Mouse (Mus musculus) heart, embryonic 11.5 days (tissue): ENCODE measurements around the gene Nap1l4. TPM values are rescaled to one million over a fixed set of nuclear protein-coding genes. Genes with fewer than 3 reads are reported as not detected.

Experiments
- ATAC-seq: fragments of 200-750 bp; cut with Nextera tagmentation; replicated peaks from 2 replicates; pipeline ENCODE4 v1.8.0; 2017; ENCODE audit warnings: moderate library complexity; ENCODE audit not compliant: insufficient number of reproducible peaks, low FRiP score, low TSS enrichment
- H3K27ac ChIP-seq: fragments of 300-500 bp; sonication (generic); 2 replicates; pipeline ENCODE4 v1.5.1; 2014; ENCODE audit warnings: mild to moderate bottlenecking, low read depth, low read length
- H3K27me3 ChIP-seq: fragments of 300-500 bp; sonication (generic); 2 replicates; pipeline ENCODE4 v1.6.1; 2014; ENCODE audit warnings: mild to moderate bottlenecking, low read length, mixed read lengths; ENCODE audit not compliant: control insufficient read depth, insufficient read depth
- H3K36me3 ChIP-seq: fragments of 300-500 bp; sonication (generic); 2 replicates; pipeline ENCODE4 v1.6.1; 2014; ENCODE audit warnings: mild to moderate bottlenecking, low read length, moderate library complexity, mixed read lengths; ENCODE audit not compliant: control insufficient read depth, insufficient read depth
- H3K4me1 ChIP-seq: fragments of 300-500 bp; sonication (generic); 2 replicates; pipeline ENCODE4 v1.6.1; 2014; ENCODE audit warnings: low read length; ENCODE audit not compliant: control insufficient read depth, insufficient read depth
- H3K4me2 ChIP-seq: fragments of 300-500 bp; sonication (generic); 2 replicates; pipeline ENCODE4 v1.6.1; 2014; ENCODE audit warnings: mild to moderate bottlenecking, moderate library complexity
- H3K4me3 ChIP-seq: fragments of 300-500 bp; sonication (generic); 2 replicates; pipeline ENCODE4 v1.5.1; 2014; ENCODE audit warnings: low read depth, low read length
- H3K9ac ChIP-seq: fragments of 300-500 bp; sonication (generic); 2 replicates; pipeline ENCODE4 v1.6.1; 2014; ENCODE audit warnings: mild to moderate bottlenecking, low read depth, low read length, moderate library complexity
- H3K9me3 ChIP-seq: fragments of 300-500 bp; sonication (generic); replicated peaks from 2 replicates; pipeline ENCODE4 v1.6.1; 2016; ENCODE audit warnings: low read length; ENCODE audit not compliant: control insufficient read depth
- WGBS: fragments of 180-500 bp; shearing (Covaris S2); extraction: QIAGEN DNeasy Blood & Tissue Kit; methylation state at CpG from one replicate; pipeline ENCODE4 v1.1.7; 2014; ENCODE audit not compliant: insufficient replicate concordance; 5-methylcytosine and 5-hydroxymethylcytosine counted together
- polyA plus RNA-seq: library from polyadenylated mRNA; unstranded; fragments of >200 nt; fragmentation: Nextera tagmentation; extraction: Ambion mirVana; gene quantifications from 2 replicates; pipeline ENCODE4 v1.2.1, GENCODE M21; 2014

Gene Nap1l4
- polyA plus RNA-seq, 1 experiment from 2014 or later = 121 TPM

- Histone ChIP-seq H3K27me3 (no peaks in the 10 kb centered on the region), H3K4me2 (no peak overlapping the region), H3K4me1 (peaks cover 6% of the 10 kb centered on the region; the same call in 1 of the 2 replicates), H3K36me3 (peaks cover 15% of the 10 kb centered on the region), H3K4me3 (no peak overlapping the region), H3K27ac (no peak overlapping the region), H3K9me3 (no peaks in the 10 kb centered on the region), H3K9ac (no peak overlapping the region)
- WGBS = 81% methylated on average over 3 of the region's 3 CpGs
- ATAC-seq = no peak
These were observed 38.1 kb downstream of the Nap1l4 start for GRCm38 (mm10) chr7:143510593-143511334.

GRCm38 (mm10) chr7:143509566-143509965, 39.3 kb downstream of the Nap1l4 start:
- H3K4me2 ChIP-seq = no peak overlapping the region

GRCm38 (mm10) chr7:143506675-143507074, 42.2 kb downstream of the Nap1l4 start:
- Histone ChIP-seq H3K4me3 (no peak overlapping the region), H3K36me3 (no peaks in the 10 kb centered on the region), H3K27ac (no peak overlapping the region), H3K4me1 (peaks cover 13% of the 10 kb centered on the region; the same call in 1 of the 2 replicates), H3K9ac (no peak overlapping the region), H3K4me2 (no peak overlapping the region), H3K27me3 (peaks cover 30% of the 10 kb centered on the region), H3K9me3 (no peaks in the 10 kb centered on the region)
- WGBS = 22% methylated on average over 7 of the region's 7 CpGs
- ATAC-seq = no peak

More at GRCm38 (mm10) chr7:143509566-143509965, 39.3 kb downstream of the Nap1l4 start:
- WGBS = 69% methylated on average over 1 of the region's 1 CpGs
- Histone ChIP-seq H3K9me3 (no peaks in the 10 kb centered on the region), H3K36me3 (peaks cover 10% of the 10 kb centered on the region), H3K9ac (no peak overlapping the region), H3K4me3 (no peak overlapping the region), H3K27ac (no peak overlapping the region), H3K4me1 (peaks cover 6% of the 10 kb centered on the region; the same call in 1 of the 2 replicates), H3K27me3 (peaks cover 5% of the 10 kb centered on the region)
- ATAC-seq = no peak

- no peak overlapping the region for H3K4me3 ChIP-seq
These were observed 42.6 kb downstream of the Nap1l4 start for GRCm38 (mm10) chr7:143506271-143506670.

GRCm38 (mm10) chr7:143505823-143506222, 43.1 kb downstream of the Nap1l4 start:
- H3K9me3 ChIP-seq = no peaks in the 10 kb centered on the region
- ATAC-seq = no peak
- H3K9ac ChIP-seq = no peak overlapping the region
- no peaks in the 10 kb centered on the region for H3K36me3 ChIP-seq
- peaks cover 14% of the 10 kb centered on the region; the same call in 1 of the 2 replicates for H3K4me1 ChIP-seq
- H3K27ac ChIP-seq = no peak overlapping the region
- H3K4me2 ChIP-seq = no peak overlapping the region
- WGBS = 26% methylated on average over 11 of the region's 11 CpGs
- H3K27me3 ChIP-seq = peaks cover 39% of the 10 kb centered on the region
- no peak overlapping the region for H3K4me3 ChIP-seq

More at GRCm38 (mm10) chr7:143506271-143506670, 42.6 kb downstream of the Nap1l4 start:
- no peaks in the 10 kb centered on the region for H3K9me3 ChIP-seq
- no peak overlapping the region for H3K4me2 ChIP-seq
- peaks cover 14% of the 10 kb centered on the region; the same call in 1 of the 2 replicates for H3K4me1 ChIP-seq
- peaks cover 34% of the 10 kb centered on the region for H3K27me3 ChIP-seq
- H3K27ac ChIP-seq = no peak overlapping the region
- no peak for ATAC-seq
- H3K36me3 ChIP-seq = no peaks in the 10 kb centered on the region
- H3K9ac ChIP-seq = no peak overlapping the region
- WGBS = 63% methylated on average over 7 of the region's 7 CpGs

GRCm38 (mm10) chr7:143505411-143505810, 43.5 kb downstream of the Nap1l4 start:
- no peaks in the 10 kb centered on the region for H3K9me3 ChIP-seq
- 79% methylated on average over 2 of the region's 2 CpGs for WGBS

GRCm38 (mm10) chr7:143503926-143504325, 45.0 kb downstream of the Nap1l4 start:
- no peaks in the 10 kb centered on the region for H3K9me3 ChIP-seq
- no peak overlapping the region for H3K4me3 ChIP-seq
- no peak for ATAC-seq
- H3K9ac ChIP-seq = no peak overlapping the region
- H3K4me2 ChIP-seq = no peak overlapping the region
- peaks cover 48% of the 10 kb centered on the region for H3K27me3 ChIP-seq
- peaks cover 7% of the 10 kb centered on the region; the same call in 1 of the 2 replicates for H3K4me1 ChIP-seq
- no peaks in the 10 kb centered on the region for H3K36me3 ChIP-seq
- H3K27ac ChIP-seq = no peak overlapping the region
- 79% methylated on average over 6 of the region's 6 CpGs for WGBS

More at GRCm38 (mm10) chr7:143505411-143505810, 43.5 kb downstream of the Nap1l4 start:
- H3K4me2 ChIP-seq = no peak overlapping the region
- no peak overlapping the region for H3K27ac ChIP-seq
- H3K9ac ChIP-seq = no peak overlapping the region
- peaks cover 14% of the 10 kb centered on the region; the same call in 1 of the 2 replicates for H3K4me1 ChIP-seq
- no peaks in the 10 kb centered on the region for H3K36me3 ChIP-seq
- no peak overlapping the region for H3K4me3 ChIP-seq
- H3K27me3 ChIP-seq = peaks cover 43% of the 10 kb centered on the region
- no peak for ATAC-seq

- H3K36me3 ChIP-seq = no peaks in the 10 kb centered on the region
- no peaks in the 10 kb centered on the region for H3K9me3 ChIP-seq
- WGBS = 2% methylated on average over 51 of the region's 51 CpGs
- H3K4me2 ChIP-seq = peak within 1 kb of the TSS; percentile 83
- ATAC-seq = peak; percentile 24; the same call in 1 of the 2 replicates
- H3K27me3 ChIP-seq = peaks cover 55% of the 10 kb centered on the region
- H3K4me1 ChIP-seq = peaks cover 7% of the 10 kb centered on the region; the same call in 1 of the 2 replicates
- no peak within 1 kb of the TSS for H3K27ac ChIP-seq
- peak within 1 kb of the TSS; percentile 47 for H3K4me3 ChIP-seq
- 0 out of 2 replicates have a peak within 1 kb of the TSS, but pooled peaks have one; percentile 16 for H3K9ac ChIP-seq
These were observed 46.3 kb downstream of the Nap1l4 start, which contains the start of gene Phlda2 for GRCm38 (mm10) chr7:143502418-143503200. Gene Phlda2, minus strand, starts transcription at chr7:143503150.
